Mouse (Mus musculus) layer of hippocampus, postnatal 14 days (tissue): ENCODE data around the gene Atad1. TPM values are rescaled to one million over a fixed set of nuclear protein-coding genes. Genes with fewer than 3 reads are reported as not detected.
"Not testable (repeated sequence)": the region's sequence is repeated elsewhere in the genome, so short reads cannot be mapped to it uniquely, and the experiment has no call there.

Experiments
- DNase-seq, 2 experiments: peaks; one replicate each; pipeline ENCODE4 v3.0.0; 2021 to 2022; ENCODE audit warnings: low spot score in 2 of 2, mixed read lengths in 1 of 2
- total RNA-seq, 2 experiments: library from RNA; stranded (reverse); gene quantifications; 2 replicates each; pipeline ENCODE4 v1.2.3; 2021

Gene Atad1
- total RNA-seq, 2 experiments from 2014 or later: 95.6 to 110 TPM

GRCm38 (mm10) chr19:32683081-32683480, 56.5 kb downstream of the Atad1 start:
- no peak for DNase-seq

GRCm38 (mm10) chr19:32680894-32681293, 58.7 kb downstream of the Atad1 start:
- DNase-seq: no peak

GRCm38 (mm10) chr19:32675766-32676165, 63.8 kb downstream of the Atad1 start:
- DNase-seq: no peak

GRCm38 (mm10) chr19:32667830-32668229, 71.8 kb downstream of the Atad1 start:
- not testable (repeated sequence) for DNase-seq

GRCm38 (mm10) chr19:32665243-32665642, 74.3 kb downstream of the Atad1 start:
- no peak for DNase-seq

- DNase-seq: no peak
Measured at GRCm38 (mm10) chr19:32662936-32663335, 76.7 kb downstream of the Atad1 start.

- no peak for DNase-seq
Measured at GRCm38 (mm10) chr19:32659346-32659745, 80.2 kb downstream of the Atad1 start.

- DNase-seq: no peak
Measured at GRCm38 (mm10) chr19:32653630-32654362, 85.8 kb downstream of the Atad1 start.

- DNase-seq: no peak
Measured at GRCm38 (mm10) chr19:32653122-32653521, 86.5 kb downstream of the Atad1 start.

- no peak for DNase-seq
Measured at GRCm38 (mm10) chr19:32651046-32651445, 88.5 kb downstream of the Atad1 start.

- DNase-seq: no peak
Measured at GRCm38 (mm10) chr19:32648019-32648571, 91.5 kb downstream of the Atad1 start.

- DNase-seq: no peak
Measured at GRCm38 (mm10) chr19:32646382-32646781, 93.2 kb downstream of the Atad1 start.

GRCm38 (mm10) chr19:32645939-32646338, 93.6 kb downstream of the Atad1 start:
- DNase-seq: no peak

- no peak for DNase-seq
Measured at GRCm38 (mm10) chr19:32643642-32644041, 95.9 kb downstream of the Atad1 start.

- no peak for DNase-seq
Measured at GRCm38 (mm10) chr19:32641995-32642394, 97.6 kb downstream of the Atad1 start.

- DNase-seq: no peak
Measured at GRCm38 (mm10) chr19:32641535-32641934, 98.1 kb downstream of the Atad1 start.

GRCm38 (mm10) chr19:32638276-32638903, 101.2 kb downstream of the Atad1 start:
- DNase-seq: no peak

GRCm38 (mm10) chr19:32637357-32638275, 102.0 kb downstream of the Atad1 start:
- no peak for DNase-seq

- DNase-seq: no peak
Measured at GRCm38 (mm10) chr19:32634916-32635315, 104.7 kb downstream of the Atad1 start.

GRCm38 (mm10) chr19:32628572-32629132, 110.9 kb downstream of the Atad1 start:
- DNase-seq: no peak

GRCm38 (mm10) chr19:32627631-32628030, 112.0 kb downstream of the Atad1 start:
- DNase-seq: no peak
